Mouse (Mus musculus) kidney, postnatal 0 days (tissue): ENCODE data around the gene Gm10837. TPM values are rescaled to one million over a fixed set of nuclear protein-coding genes. Genes with fewer than 3 reads are reported as not detected.

Experiments
- ATAC-seq: fragments of 200-750 bp; cut with Nextera tagmentation; replicated peaks from 2 replicates; pipeline ENCODE4 v1.8.0; 2017; ENCODE audit warnings: low read depth, moderate number of reproducible peaks, moderate TSS enrichment, moderate library complexity; ENCODE audit not compliant: low FRiP score
- DNase-seq: peaks from one replicate; pipeline ENCODE4 v3.0.0-alpha.2; 2016; ENCODE audit warnings: low spot score
- H3K27ac ChIP-seq: fragments of 300-500 bp; sonication (generic); 2 replicates; pipeline ENCODE4 v1.5.1; 2014; ENCODE audit warnings: mild to moderate bottlenecking
- H3K27me3 ChIP-seq: fragments of 300-500 bp; sonication (generic); 2 replicates; pipeline ENCODE4 v1.6.1; 2014; ENCODE audit warnings: low read length, mixed read lengths; ENCODE audit not compliant: insufficient read depth
- H3K36me3 ChIP-seq: fragments of 300-500 bp; sonication (generic); 2 replicates; pipeline ENCODE4 v1.6.1; 2014; ENCODE audit warnings: low read length, mixed read lengths; ENCODE audit not compliant: insufficient read depth
- H3K4me1 ChIP-seq: fragments of 300-500 bp; sonication (generic); replicated peaks from 2 replicates; pipeline ENCODE4 v1.6.1; 2014; ENCODE audit warnings: antibody characterized with exemption, low read length, mixed read lengths; ENCODE audit not compliant: insufficient read depth
- H3K4me2 ChIP-seq: fragments of 300-500 bp; sonication (generic); 2 replicates; pipeline ENCODE4 v1.6.1; 2014; ENCODE audit warnings: mild to moderate bottlenecking, low read length, moderate library complexity, mixed read lengths
- H3K4me3 ChIP-seq: fragments of 300-500 bp; sonication (generic); replicated peaks from 2 replicates; pipeline ENCODE4 v1.5.1; 2014; ENCODE audit warnings: low read depth, low read length
- H3K9ac ChIP-seq: fragments of 300-500 bp; sonication (generic); 2 replicates; pipeline ENCODE4 v1.6.1; 2014; ENCODE audit warnings: low read depth, low read length
- H3K9me3 ChIP-seq: fragments of 300-500 bp; sonication (generic); replicated peaks from 2 replicates; pipeline ENCODE4 v1.6.1; 2016; ENCODE audit warnings: low read length, inconsistent platforms, mixed read lengths
- CTCF ChIP-seq: IDR thresholded peaks from 2 replicates; pipeline ENCODE4 v1.5.1; 2016; ENCODE audit warnings: antibody characterized with exemption, low read depth, mild to moderate bottlenecking, moderate library complexity
- WGBS: fragments of 180-500 bp; shearing (Covaris S2); extraction: QIAGEN DNeasy Blood & Tissue Kit; methylation state at CpG from one replicate; pipeline ENCODE4 v1.1.7; 2014; 5-methylcytosine and 5-hydroxymethylcytosine counted together
- polyA plus RNA-seq: library from polyadenylated mRNA; unstranded; fragments of >200 nt; fragmentation: Nextera tagmentation; extraction: Ambion mirVana; gene quantifications from 2 replicates; pipeline ENCODE4 v1.2.1, GENCODE M21; 2015

Gm10837 gene
- polyA plus RNA-seq, 1 experiment from 2014 or later = not detected

GRCm38 (mm10) chr14:122475557-122476040 is 14.8 kb upstream of the Gm10837 start:
- H3K4me1 ChIP-seq = peaks cover 15% of the 10 kb centered on the region; the same call in 1 of the 2 replicates
- ATAC-seq (peak; percentile 21; the same call in 1 of the 2 replicates), DNase-seq (no peak)
- WGBS = under 1% methylated on average over 56 of the region's 65 CpGs
- H3K36me3 ChIP-seq = no peaks in the 10 kb centered on the region
- no peak overlapping the region for H3K27ac ChIP-seq
- H3K4me2 ChIP-seq = peak overlapping the region; percentile 66
- no peak for TF ChIP-seq CTCF
- H3K9me3 ChIP-seq = no peaks in the 10 kb centered on the region
- H3K4me3 ChIP-seq = peak overlapping the region; percentile 33
- H3K9ac ChIP-seq = peak overlapping the region; percentile 8; the same call in 1 of the 2 replicates
- peaks cover 95% of the 10 kb centered on the region for H3K27me3 ChIP-seq

- DNase-seq (no peak), ATAC-seq (peak; percentile 6; the same call in 1 of the 2 replicates)
- H3K4me3 ChIP-seq = peak overlapping the region; percentile 33
- no peak overlapping the region for H3K9ac ChIP-seq
- H3K27me3 ChIP-seq = peaks cover 95% of the 10 kb centered on the region
- H3K4me1 ChIP-seq = peaks cover 15% of the 10 kb centered on the region; the same call in 1 of the 2 replicates
- TF ChIP-seq CTCF = no peak
- H3K27ac ChIP-seq = no peak overlapping the region
- H3K36me3 ChIP-seq = no peaks in the 10 kb centered on the region
- H3K4me2 ChIP-seq = peak overlapping the region; percentile 66
- 1% methylated on average over 62 of the region's 62 CpGs for WGBS
- H3K9me3 ChIP-seq = no peaks in the 10 kb centered on the region
These were observed 14.2 kb upstream of the Gm10837 start for GRCm38 (mm10) chr14:122476041-122476821.

- Histone ChIP-seq H3K9ac (no peak overlapping the region), H3K27me3 (peaks cover 95% of the 10 kb centered on the region), H3K27ac (no peak overlapping the region), H3K4me1 (peaks cover 15% of the 10 kb centered on the region; the same call in 1 of the 2 replicates), H3K36me3 (no peaks in the 10 kb centered on the region), H3K4me2 (no peak overlapping the region), H3K4me3 (no peak overlapping the region), H3K9me3 (no peaks in the 10 kb centered on the region)
- no peak for TF ChIP-seq CTCF
- DNase-seq (no peak), ATAC-seq (no peak)
- 2% methylated on average over 18 of the region's 18 CpGs for WGBS
These were observed 13.6 kb upstream of the Gm10837 start for GRCm38 (mm10) chr14:122476822-122477215.

- no peak for TF ChIP-seq CTCF
- peaks cover 15% of the 10 kb centered on the region; the same call in 1 of the 2 replicates for H3K4me1 ChIP-seq
- H3K4me2 ChIP-seq = no peak overlapping the region
- DNase-seq = no peak
- ATAC-seq = no peak
- peaks cover 95% of the 10 kb centered on the region for H3K27me3 ChIP-seq
- no peak overlapping the region for H3K27ac ChIP-seq
- no peak overlapping the region for H3K4me3 ChIP-seq
- WGBS = 3% methylated on average over 20 of the region's 20 CpGs
- H3K36me3 ChIP-seq = no peaks in the 10 kb centered on the region
- no peak overlapping the region for H3K9ac ChIP-seq
- H3K9me3 ChIP-seq = no peaks in the 10 kb centered on the region
These were observed 13.1 kb upstream of the Gm10837 start for GRCm38 (mm10) chr14:122477261-122477671.

- Histone ChIP-seq H3K4me3 (no peak overlapping the region), H3K27me3 (peaks cover 95% of the 10 kb centered on the region), H3K9ac (no peak overlapping the region), H3K36me3 (no peaks in the 10 kb centered on the region), H3K27ac (no peak overlapping the region), H3K4me1 (peaks cover 15% of the 10 kb centered on the region; the same call in 1 of the 2 replicates), H3K9me3 (no peaks in the 10 kb centered on the region), H3K4me2 (no peak overlapping the region)
- TF ChIP-seq CTCF = no peak
- no peak for ATAC-seq
- 2% methylated on average over 9 of the region's 9 CpGs for WGBS
- no peak for DNase-seq
These were observed 12.3 kb upstream of the Gm10837 start for GRCm38 (mm10) chr14:122477971-122478573.

GRCm38 (mm10) chr14:122478574-122479011 is 11.8 kb upstream of the Gm10837 start:
- WGBS = under 1% methylated on average over 22 of the region's 22 CpGs
- peaks cover 15% of the 10 kb centered on the region; the same call in 1 of the 2 replicates for H3K4me1 ChIP-seq
- ATAC-seq (no peak), DNase-seq (no peak)
- no peak overlapping the region for H3K9ac ChIP-seq
- H3K4me2 ChIP-seq = no peak overlapping the region
- no peak overlapping the region for H3K4me3 ChIP-seq
- no peaks in the 10 kb centered on the region for H3K36me3 ChIP-seq
- no peak overlapping the region for H3K27ac ChIP-seq
- no peak for TF ChIP-seq CTCF
- peaks cover 95% of the 10 kb centered on the region for H3K27me3 ChIP-seq
- H3K9me3 ChIP-seq = no peaks in the 10 kb centered on the region
